Mouse (Mus musculus): ENCODE data around the gene Btbd9.

GRCm38 (mm10) chr17:30241720-30242322 lies 334.5 kb downstream of the Btbd9 start:
- TF ChIP-seq CTCF (IDR thresholded peaks at IDR 0.05; ENCODE audit: extremely low read depth, insufficient read depth, insufficient read length, insufficient replicate concordance) (no peak), POLR2A (IDR thresholded peaks at IDR 0.05; ENCODE audit: low read depth, low read length) (no peak)
